Mouse (Mus musculus) left cerebral cortex, postnatal 4 days (tissue): Measurements from ENCODE around the gene Mpp2. TPM values are rescaled to one million over a fixed set of nuclear protein-coding genes. Genes with fewer than 3 reads are reported as not detected.
A peak's percentile ranks its signal among the peaks of the same experiment; 100 is the strongest.

ENCODE experiments used
- DNase-seq: peaks from one replicate; pipeline ENCODE4 v3.0.0-alpha.2; 2022
- intact Hi-C: fragments of 180-260 bp; cut with DNase I; formaldehyde crosslinking; loops from one replicate; pipeline ENCODE4 v1.15.1; 2025
- total RNA-seq, 2 experiments: library from RNA; stranded (reverse); gene quantifications; 2 replicates each; pipeline ENCODE4 v1.2.3; 2021

The Mpp2 gene
- total RNA-seq, 2 experiments from 2014 or later = 39.1 to 45.0 TPM

DNA sequence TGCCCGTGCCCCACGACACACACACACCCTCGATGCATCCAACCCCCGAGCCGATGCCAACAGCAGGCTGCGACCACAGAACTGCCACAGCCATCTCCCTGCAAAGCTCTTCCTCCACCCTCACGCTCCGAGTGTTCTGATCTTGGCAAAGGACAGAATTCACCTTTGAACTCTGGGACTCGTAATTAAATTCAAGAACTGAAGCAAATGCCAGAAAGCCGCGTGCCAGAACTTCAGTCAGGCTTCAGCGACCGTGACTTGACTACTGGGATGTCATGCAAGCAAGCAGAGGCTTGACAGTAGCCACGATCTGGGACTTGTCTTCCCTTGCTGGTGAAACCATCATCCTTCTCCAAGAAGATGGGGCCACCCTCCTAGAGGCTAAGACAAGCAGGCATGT is 14.6 kb downstream of the Mpp2 start:
- intact Hi-C loops = no loop called here
- DNase-seq = no peak

DNA sequence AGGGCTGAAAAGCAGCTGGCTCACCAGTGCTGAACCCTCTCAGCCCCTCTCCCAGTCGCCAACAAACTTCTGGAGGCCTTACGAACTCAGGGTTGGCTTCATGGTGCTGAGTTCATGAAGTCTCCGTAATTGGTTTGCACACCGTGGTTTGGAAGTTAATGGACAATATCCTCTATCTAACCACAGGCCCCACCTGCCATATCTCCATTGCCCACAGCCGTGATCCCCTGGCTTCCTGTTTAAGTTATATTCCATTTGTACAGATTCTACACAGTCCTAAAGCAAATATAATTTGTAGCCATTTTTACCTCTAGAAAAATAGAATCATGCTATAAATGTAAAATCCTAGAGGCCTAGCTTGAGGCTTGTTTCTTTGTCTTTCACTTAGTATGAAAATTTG is 15.6 kb downstream of the Mpp2 start:
- intact Hi-C loops = no loop called here
- DNase-seq = no peak

- intact Hi-C loops = no loop called here
- peak; percentile 43 for DNase-seq
Measured at GRCm38 (mm10) chr11:102070426-102070825, 17.9 kb downstream of the Mpp2 start.

DNA sequence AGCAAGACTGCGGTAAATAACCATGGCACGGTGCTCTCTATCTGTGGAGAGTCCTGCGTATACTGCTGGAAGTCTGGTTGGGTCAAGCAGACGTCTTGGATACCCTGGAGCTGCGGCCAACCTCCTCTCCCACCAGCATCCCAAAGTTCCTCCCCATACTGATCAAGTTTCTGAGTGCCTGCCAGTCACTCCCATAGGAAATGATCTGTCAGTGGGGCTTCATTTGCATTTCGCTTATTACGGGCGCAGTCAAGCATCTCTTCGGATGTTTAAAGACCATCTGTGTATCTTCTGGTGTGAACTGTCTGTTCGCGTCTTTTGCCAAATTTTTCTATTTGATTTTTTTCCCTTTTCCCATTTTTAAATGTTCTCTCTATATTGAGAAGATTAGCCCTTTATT is 18.7 kb downstream of the Mpp2 start:
- intact Hi-C loops = no loop called here
- DNase-seq = peak; percentile 41

- DNase-seq = no peak
- intact Hi-C loops = no loop called here
Measured at GRCm38 (mm10) chr11:102068969-102069368, 19.3 kb downstream of the Mpp2 start.

GRCm38 (mm10) chr11:102063076-102063475 is 25.2 kb downstream of the Mpp2 start:
- intact Hi-C loops = loop anchor here (5.0 kb wide), 1 partner anchor 74 kb away; no protein-coding TSS in a partner anchor
- DNase-seq = no peak

- intact Hi-C loops = loop anchor here (5.0 kb wide), 1 partner anchor 75 kb away; no protein-coding TSS in a partner anchor
- no peak for DNase-seq
Measured at GRCm38 (mm10) chr11:102061941-102062473, 26.3 kb downstream of the Mpp2 start.

DNA sequence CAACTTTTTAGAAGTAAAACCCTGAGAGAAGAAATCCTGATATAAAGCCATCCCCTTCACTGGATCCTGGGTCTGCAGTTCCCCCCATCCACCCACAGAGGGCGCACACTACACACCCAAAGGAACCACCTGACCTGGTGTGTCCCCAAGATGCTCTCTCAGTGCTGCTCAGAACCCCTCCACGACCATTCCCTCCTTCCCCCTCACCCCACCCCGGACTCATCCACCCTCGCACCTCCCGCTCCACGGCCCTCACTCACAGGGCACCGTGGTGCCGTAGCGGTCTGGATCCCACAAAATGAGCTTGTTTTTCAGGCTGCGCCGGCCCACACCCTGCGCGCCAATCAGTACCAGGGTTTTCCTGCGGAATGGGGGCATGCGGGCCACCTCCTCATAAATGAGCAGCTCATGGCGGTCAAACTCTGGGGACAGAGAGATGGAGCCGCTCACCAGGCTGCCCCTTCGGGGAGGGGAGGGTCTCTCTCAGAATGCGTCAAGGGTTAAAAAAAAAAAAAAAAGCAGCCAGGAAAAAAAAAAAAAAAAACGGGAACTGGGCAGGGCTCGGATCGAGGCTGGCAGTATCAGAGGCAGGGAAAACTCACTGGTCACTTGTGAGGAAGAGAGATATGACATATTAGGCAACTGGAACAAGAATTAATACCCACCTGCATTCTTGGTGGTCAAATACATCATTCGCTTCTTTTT is 26.9 kb downstream of the Mpp2 start:
- intact Hi-C loops = loop anchor here (5.0 kb wide), 1 partner anchor 76 kb away; no protein-coding TSS in a partner anchor

DNA sequence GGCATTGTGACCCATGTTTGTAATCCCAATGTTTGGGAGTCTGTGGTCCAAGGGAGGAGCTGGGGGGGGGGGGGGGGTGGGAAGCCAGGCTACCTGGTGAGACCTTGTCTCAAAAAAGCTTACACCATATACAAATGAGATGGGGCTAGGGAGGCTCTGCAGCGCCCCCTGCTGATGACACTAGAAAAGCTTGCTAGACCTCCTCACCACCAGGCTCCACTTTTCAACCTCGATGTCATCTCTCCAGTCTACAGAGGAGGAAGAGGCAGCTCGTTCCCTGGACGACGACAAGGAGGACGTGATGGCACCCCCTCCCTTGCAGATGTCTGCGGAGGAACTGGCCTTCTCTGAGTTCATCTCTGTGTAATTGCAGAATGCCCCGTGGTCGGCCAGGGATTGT is 34.5 kb downstream of the Mpp2 start:
- intact Hi-C loops = no loop called here
- peak; percentile 70 for DNase-seq

More for the DNA sequence above, 26.9 kb downstream of the Mpp2 start:
- DNase-seq = peak; percentile 79

DNA sequence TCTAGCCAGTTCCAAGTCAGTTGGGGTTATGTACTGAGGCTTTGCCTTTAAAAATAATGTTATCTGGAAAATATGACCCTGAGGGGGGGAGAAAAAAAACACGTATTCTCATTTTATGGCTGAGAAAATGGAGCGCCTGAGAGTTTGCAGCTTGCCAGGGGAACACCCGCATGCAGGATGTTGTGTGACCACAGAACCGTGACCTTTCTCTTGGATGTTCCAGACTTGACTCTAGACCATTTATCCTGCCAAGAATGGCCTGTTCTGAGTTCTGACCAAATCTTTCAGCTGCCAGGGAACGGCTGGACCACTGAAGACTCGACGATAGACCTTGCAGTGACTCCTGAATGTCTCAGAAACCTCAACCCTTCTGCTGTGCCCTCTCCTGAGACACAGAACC is 35.1 kb downstream of the Mpp2 start:
- intact Hi-C loops = no loop called here
- no peak for DNase-seq

DNA sequence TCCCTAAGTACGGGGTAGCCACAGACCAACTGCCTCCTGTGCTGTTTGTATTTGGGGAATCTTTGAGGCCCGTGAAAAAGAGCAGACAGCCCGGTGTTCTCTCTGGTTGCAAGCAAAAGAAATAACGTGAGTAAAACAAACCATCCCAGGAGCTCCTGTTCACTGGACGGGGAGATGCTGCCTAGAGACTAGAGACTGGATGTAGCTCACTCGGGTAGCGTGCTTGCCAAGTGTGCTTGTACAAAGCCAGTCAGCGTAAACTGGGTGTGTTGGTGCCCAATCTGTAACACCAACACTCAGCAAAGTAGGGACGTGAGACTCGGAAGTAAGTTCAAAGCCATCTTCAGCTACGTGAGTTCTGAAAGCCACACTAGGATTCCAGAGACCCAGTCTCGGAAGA is 35.6 kb downstream of the Mpp2 start:
- intact Hi-C loops = no loop called here
- DNase-seq = no peak

DNA sequence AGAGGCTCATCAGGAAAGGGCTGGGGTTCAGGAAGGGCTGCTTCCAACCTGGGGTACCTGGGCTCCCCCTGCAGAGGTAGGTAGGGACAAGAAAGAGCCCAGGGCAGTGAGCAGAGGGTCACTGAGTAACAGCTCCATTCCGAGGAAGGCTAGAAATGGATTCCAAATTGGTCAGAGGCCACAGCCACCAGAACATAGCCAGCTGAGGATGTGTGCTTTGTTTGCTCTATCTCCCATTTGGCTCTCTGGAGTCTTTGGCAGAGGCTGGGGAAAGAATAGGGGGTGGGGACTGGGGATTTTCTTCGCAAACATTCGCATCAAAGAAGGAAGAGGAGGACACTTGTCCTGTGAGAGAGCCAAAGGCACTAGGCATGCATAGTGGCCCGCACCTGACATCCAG is 36.4 kb downstream of the Mpp2 start:
- intact Hi-C loops = no loop called here
- DNase-seq = no peak

GRCm38 (mm10) chr11:102051541-102051940 is 36.8 kb downstream of the Mpp2 start:
- intact Hi-C loops = no loop called here
- DNase-seq = no peak

DNA sequence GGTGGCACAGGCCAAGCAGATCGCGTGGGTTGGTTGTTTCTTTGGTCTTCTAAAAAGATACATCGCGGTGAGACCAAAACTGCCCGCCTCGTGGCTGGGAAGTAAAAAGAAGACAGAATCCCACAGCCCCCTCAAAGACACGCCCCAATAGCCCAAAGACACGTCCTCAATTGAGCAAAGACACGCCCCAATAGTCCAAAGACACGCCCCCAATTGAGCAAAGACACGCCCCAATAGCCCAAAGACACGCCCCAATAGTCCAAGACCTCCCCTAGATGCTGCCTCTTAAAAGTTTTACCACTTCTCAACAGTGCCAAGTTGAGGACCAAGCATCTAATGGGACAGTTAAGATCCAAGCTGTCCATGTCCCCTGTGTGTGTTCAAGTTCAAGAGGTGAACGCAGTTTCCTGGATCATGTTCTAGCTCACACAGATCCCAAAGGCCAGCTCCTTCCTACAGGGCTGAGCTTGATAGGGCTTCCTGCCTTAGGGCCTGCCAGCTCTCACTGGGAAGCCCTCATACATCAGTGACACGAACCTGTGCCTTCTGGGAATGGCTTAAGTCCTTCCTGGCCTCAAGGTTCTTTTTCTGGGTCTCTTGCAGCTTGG is 38.3 kb downstream of the Mpp2 start:
- no peak for DNase-seq
- intact Hi-C loops = no loop called here

DNA sequence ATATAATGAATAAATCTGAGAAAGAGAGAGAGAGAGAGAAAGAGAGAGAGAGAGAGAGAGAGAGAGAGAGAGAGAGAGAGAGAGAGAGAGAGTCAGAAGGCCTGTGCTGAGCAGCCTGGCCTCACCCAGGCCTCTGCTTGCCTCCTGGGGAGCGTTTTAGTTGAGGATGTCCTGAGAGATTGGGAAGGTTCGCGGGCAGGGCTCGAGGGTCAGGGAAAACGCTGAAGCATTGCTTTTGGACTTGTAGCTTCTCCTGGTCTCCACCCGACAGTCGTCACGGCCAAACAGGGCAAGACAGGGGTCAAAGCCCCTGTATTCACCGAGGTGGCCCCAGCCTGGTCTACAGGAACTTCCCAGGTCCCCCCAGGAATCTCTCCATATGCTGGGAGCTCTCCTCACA is 41.7 kb downstream of the Mpp2 start:
- no peak for DNase-seq
- intact Hi-C loops = no loop called here

DNA sequence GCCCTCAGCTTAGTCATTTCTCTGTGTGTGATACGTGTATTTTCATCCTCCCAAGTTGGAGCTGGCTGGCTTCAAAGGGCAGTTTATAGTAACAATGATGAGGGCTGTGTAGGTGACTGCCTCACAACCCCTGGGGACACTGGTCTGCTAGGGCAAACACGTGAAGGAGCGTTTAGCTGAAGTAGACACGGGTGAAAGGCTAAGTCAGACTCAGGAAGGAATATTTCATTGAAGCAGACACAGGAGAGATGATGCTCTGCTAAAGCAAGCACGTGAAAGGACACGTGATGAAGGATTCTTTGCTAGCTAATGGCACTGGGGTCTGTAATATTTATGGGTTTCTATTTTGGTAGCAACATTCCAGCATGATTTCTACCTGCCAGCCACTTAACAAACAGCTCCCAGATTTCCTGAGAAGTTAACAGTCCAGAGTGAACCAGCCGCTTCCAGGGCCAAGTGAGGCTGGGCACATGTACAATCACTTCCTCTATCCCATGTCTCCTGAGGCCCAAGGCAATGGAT is 43.6 kb downstream of the Mpp2 start:
- DNase-seq = no peak
- intact Hi-C loops = no loop called here

DNA sequence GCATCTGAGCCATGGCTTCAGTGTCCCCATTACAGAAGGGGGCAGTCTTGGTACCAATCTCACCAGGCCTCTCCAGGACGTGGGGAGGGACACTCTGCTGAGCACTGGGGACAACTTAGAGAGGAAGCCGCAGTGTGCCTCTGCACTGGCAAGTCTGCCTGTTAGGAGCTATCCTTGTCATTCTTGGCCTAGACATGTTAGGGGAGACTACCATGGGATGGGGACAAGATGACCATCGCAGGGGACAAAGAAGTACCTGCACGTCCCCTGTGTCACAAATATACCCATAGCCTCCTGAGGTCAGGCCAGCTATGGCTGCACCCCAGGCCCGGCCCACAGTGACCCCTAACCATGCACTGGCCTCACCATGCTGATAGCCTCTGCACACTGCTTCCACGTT is 44.9 kb downstream of the Mpp2 start:
- DNase-seq = no peak
- intact Hi-C loops = no loop called here

DNA sequence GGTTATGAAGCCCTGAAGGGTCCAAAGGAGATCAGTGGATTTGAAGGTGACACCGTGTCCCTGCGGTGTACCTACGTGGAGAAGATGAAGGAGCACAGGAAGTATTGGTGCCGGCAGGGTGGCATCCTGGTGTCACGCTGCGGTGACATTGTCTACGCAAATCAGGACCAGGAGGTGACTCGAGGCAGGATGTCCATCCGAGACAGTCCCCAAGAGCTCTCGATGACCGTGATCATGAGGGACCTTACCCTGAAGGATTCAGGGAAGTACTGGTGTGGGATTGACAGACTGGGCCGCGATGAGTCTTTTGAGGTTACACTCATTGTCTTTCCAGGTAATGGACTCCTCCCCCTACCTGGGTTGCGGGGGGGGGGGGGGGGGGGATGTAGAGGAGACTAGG is 45.3 kb downstream of the Mpp2 start:
- no peak for DNase-seq
- intact Hi-C loops = no loop called here

GRCm38 (mm10) chr11:102041350-102041949 is 46.9 kb downstream of the Mpp2 start, which contains the start of gene Cd300lg:
TSS of gene Cd300lg (plus strand) at chr11:102041509.
- DNase-seq = no peak
- intact Hi-C loops = no loop called here

DNA sequence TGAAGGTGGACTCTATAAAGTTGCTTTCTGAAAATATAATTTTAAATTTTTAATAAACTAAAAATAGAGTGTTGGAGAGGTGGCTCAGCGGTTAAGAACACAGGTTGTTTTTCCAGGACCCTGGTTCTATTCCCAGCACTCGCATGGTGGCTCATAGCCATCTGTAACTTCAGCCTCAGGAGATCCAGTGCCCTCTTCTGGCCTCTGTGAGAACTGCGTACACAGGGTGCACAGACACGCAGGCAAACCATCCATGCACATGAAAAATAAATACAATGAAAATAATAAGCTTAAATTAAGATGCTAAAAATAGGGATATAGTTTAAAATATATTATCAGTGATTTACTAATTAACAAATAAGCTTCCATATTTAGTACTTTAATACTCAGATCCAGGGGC is 47.7 kb downstream of the Mpp2 start:
- intact Hi-C loops = no loop called here

GRCm38 (mm10) chr11:102040138-102040524 is 48.2 kb downstream of the Mpp2 start:
- peak; percentile 91 for DNase-seq
- intact Hi-C loops = no loop called here

More for the DNA sequence above, 47.7 kb downstream of the Mpp2 start:
- DNase-seq = no peak
